Mouse (Mus musculus): ENCODE measurements around the gene Zmat3. TPM values are rescaled to one million over a fixed set of nuclear protein-coding genes. Genes with fewer than 3 reads are reported as not detected.

Gene Zmat3
- polyA plus RNA-seq, 1 experiment from 2014 or later = 9.5 TPM

GRCm38 (mm10) chr3:32317165-32317900 lies 48.5 kb downstream of the Zmat3 start:
- Histone ChIP-seq H3K27me3 (no peaks in the 10 kb centered on the region), H3K9ac (no peak overlapping the region), H3K4me1 (no peaks in the 10 kb centered on the region), H3K4me3 (replicated peaks) (no peak overlapping the region), H3K9me3 (no peaks in the 10 kb centered on the region), H3K36me3 (replicated peaks) (no peaks in the 10 kb centered on the region), H3K27ac (no peak overlapping the region), H3K4me2 (no peak overlapping the region)
- 24% methylated on average over 12 of the region's 12 CpGs for WGBS
- peak; percentile 73; the same call in 1 of the 2 replicates for ATAC-seq (ENCODE audit: low FRiP score)

GRCm38 (mm10) chr3:32314746-32315145 lies 51.1 kb downstream of the Zmat3 start:
- Histone ChIP-seq H3K4me1 (no peaks in the 10 kb centered on the region), H3K27me3 (no peaks in the 10 kb centered on the region), H3K9me3 (no peaks in the 10 kb centered on the region), H3K9ac (no peak overlapping the region), H3K4me3 (replicated peaks) (no peak overlapping the region), H3K36me3 (replicated peaks) (no peaks in the 10 kb centered on the region), H3K27ac (no peak overlapping the region), H3K4me2 (no peak overlapping the region)
- no peak for ATAC-seq (ENCODE audit: low FRiP score)
- WGBS = 95% methylated on average over 4 of the region's 4 CpGs

GRCm38 (mm10) chr3:32304171-32304570 lies 61.6 kb downstream of the Zmat3 start:
- Histone ChIP-seq H3K9me3 (no peaks in the 10 kb centered on the region), H3K27ac (no peak overlapping the region), H3K4me1 (no peaks in the 10 kb centered on the region), H3K4me2 (no peak overlapping the region), H3K36me3 (replicated peaks) (no peaks in the 10 kb centered on the region), H3K9ac (no peak overlapping the region), H3K4me3 (replicated peaks) (no peak overlapping the region), H3K27me3 (no peaks in the 10 kb centered on the region)
- no peak for ATAC-seq (ENCODE audit: low FRiP score)
- 54% methylated on average over 1 of the region's 1 CpGs for whole genome bisulfite sequencing

GRCm38 (mm10) chr3:32292001-32292400 lies 73.8 kb downstream of the Zmat3 start:
- WGBS = 59% methylated on average over 4 of the region's 4 CpGs
- ATAC-seq (ENCODE audit: low FRiP score) = no peak

More at GRCm38 (mm10) chr3:32292001-32292400, 73.8 kb downstream of the Zmat3 start:
- Histone ChIP-seq H3K36me3 (replicated peaks) (no peaks in the 10 kb centered on the region), H3K27me3 (no peaks in the 10 kb centered on the region), H3K4me1 (no peaks in the 10 kb centered on the region), H3K4me2 (no peak overlapping the region), H3K9ac (no peak overlapping the region), H3K27ac (no peak overlapping the region), H3K4me3 (replicated peaks) (no peak overlapping the region), H3K9me3 (no peaks in the 10 kb centered on the region)

Other genes with a start within 250 kb of the Zmat3 start
- gene Pik3ca, start 31.7 kb upstream of the Zmat3 start, polyA plus RNA-seq (2016; fragmentation: Nextera tagmentation; extraction: Ambion mirVana) = 12.9 and 15.6 TPM in 2 replicates
- gene Kcnmb3, start 126.2 kb upstream of the Zmat3 start, polyA plus RNA-seq (2016; fragmentation: Nextera tagmentation; extraction: Ambion mirVana) = 0.22 TPM in 1 of 2 replicates, not detected in the other
- 43.3 and 46.5 TPM in 2 replicates for gene Zfp639, start 144.2 kb upstream of the Zmat3 start, polyA plus RNA-seq (2016; fragmentation: Nextera tagmentation; extraction: Ambion mirVana)
- 47.9 and 48.0 TPM in 2 replicates for gene Mfn1, start 163.5 kb upstream of the Zmat3 start, polyA plus RNA-seq (2016; fragmentation: Nextera tagmentation; extraction: Ambion mirVana)

Data from forebrain, embryonic 12.5 days (tissue).